ENCODE assay signal across 26 mouse cellular contexts in the genomic region with DNA sequence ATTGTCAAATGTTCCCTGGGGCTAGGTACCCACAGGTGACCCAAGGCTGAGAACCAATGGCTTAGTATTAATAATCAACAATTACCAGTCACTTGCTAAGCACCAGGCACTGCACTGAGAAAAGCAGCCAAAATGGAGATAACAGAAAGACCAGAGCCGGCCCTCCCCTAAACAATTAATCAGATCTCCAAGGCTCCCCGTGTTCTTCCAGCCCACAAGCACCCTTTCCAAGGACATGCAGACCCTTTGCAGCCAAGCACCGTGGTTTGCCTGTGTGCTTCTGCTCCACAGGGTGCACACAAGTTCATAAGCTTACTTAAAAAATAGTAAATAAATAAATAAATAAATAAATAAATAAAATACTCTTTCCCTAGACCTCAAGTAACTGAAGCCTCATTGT. TPM values are rescaled to one million over a fixed set of nuclear protein-coding genes. Genes with fewer than 3 reads are reported as not detected.
DNase-seq lines count a peak whose midpoint lies in the region; ATAC-seq lines count a peak whose summit lies in the region.
"Had no signal": no experiment of that assay in that cellular context is flagged by ENCODE, and none has a peak within 500 bp of the region (broad histone marks: within the 10 kb centered on the region; RNA-seq: fewer than 3 reads in every experiment).

No protein-coding gene starts in this region.

- H3K27me3 ChIP-seq in kidney, embryonic 16.5 days (ENCODE audit: insufficient read depth, low read length): no peaks in the 10 kb centered on the region
- H3K27me3 ChIP-seq: forebrain, embryonic 13.5 days; hindbrain, embryonic 12.5 days; liver, embryonic 13.5 days; midbrain, embryonic 13.5 days had no signal

- 0 out of 2 replicates have a peak overlapping the region, but pooled peaks have one; percentile 5 for H3K4me2 ChIP-seq in kidney, embryonic 16.5 days (replicated peaks; ENCODE audit: low read depth, low read length)
- H3K4me2 ChIP-seq: forebrain, embryonic 13.5 days; heart, embryonic 11.5 days; hindbrain, embryonic 12.5 days; liver, embryonic 13.5 days; midbrain, embryonic 13.5 days had no signal

- no peaks in the 10 kb centered on the region for H3K9me3 ChIP-seq in kidney, embryonic 16.5 days (ENCODE audit: low read length)
- H3K9me3 ChIP-seq: forebrain, embryonic 13.5 days; G1E; hindbrain, embryonic 12.5 days; liver, embryonic 13.5 days; midbrain, embryonic 13.5 days had no signal

- DNase-seq in adrenal gland, adult 2 months: peak; percentile 40
- no peak for DNase-seq in adrenal gland, postnatal 4 days (ENCODE audit: low spot score in 2 of 2)
- DNase-seq in kidney, adult 18-20 months: no peak
- peak; percentile 18 for DNase-seq in ovary, postnatal 36 days (ENCODE audit: low spot score)
- DNase-seq in ovary, postnatal 10 days (ENCODE audit: low spot score): no peak
- peak; percentile 82 for DNase-seq in testis, postnatal 14 days (ENCODE audit: low spot score)
- DNase-seq in cerebellum, adult 11-12 months: no peak
- DNase-seq: cerebellum, adult 8-10 months; cerebellum, postnatal 25 days; gastrocnemius, postnatal 14 days; heart, postnatal 36 days; kidney, adult 11 months; kidney, postnatal 14 days; liver, embryonic 13.5 days; lung, adult 2 months; lung, postnatal 10 days; thymus, postnatal 36 days had no signal

- no peak overlapping the region for H3K9ac ChIP-seq in kidney, embryonic 16.5 days (replicated peaks; ENCODE audit: low read length)
- H3K9ac ChIP-seq: forebrain, embryonic 13.5 days; hindbrain, embryonic 12.5 days; liver, embryonic 13.5 days; midbrain, embryonic 13.5 days had no signal

- peaks cover 17% of the 10 kb centered on the region for H3K4me1 ChIP-seq in kidney, embryonic 16.5 days (ENCODE audit: insufficient read depth, low read length)
- H3K4me1 ChIP-seq: forebrain, embryonic 13.5 days; hindbrain, embryonic 12.5 days; midbrain, embryonic 13.5 days had no signal

- H3K27ac ChIP-seq in kidney, embryonic 16.5 days (ENCODE audit: low read length): no peak overlapping the region
- H3K27ac ChIP-seq: forebrain, embryonic 13.5 days; hindbrain, embryonic 12.5 days; layer of hippocampus, adult 2 months; left cerebral cortex, adult 2 months; liver, embryonic 13.5 days; macrophage; midbrain, embryonic 13.5 days had no signal

- no peak for ATAC-seq in kidney, embryonic 16.5 days (ENCODE audit: low FRiP score, low TSS enrichment)
- ATAC-seq: forebrain, embryonic 13.5 days; midbrain, embryonic 13.5 days had no signal

- H3K36me3 ChIP-seq in kidney, embryonic 16.5 days (ENCODE audit: insufficient read depth, low read length): no peaks in the 10 kb centered on the region
- H3K36me3 ChIP-seq: G1E; hindbrain, embryonic 12.5 days; liver, embryonic 13.5 days; midbrain, embryonic 13.5 days had no signal

- 62% methylated on average over 3 of the region's 3 CpGs for WGBS in kidney, embryonic 16.5 days

- H3K4me3 ChIP-seq in kidney, embryonic 16.5 days (ENCODE audit: low read length): no peak overlapping the region
- H3K4me3 ChIP-seq: forebrain, embryonic 13.5 days; hindbrain, embryonic 12.5 days; layer of hippocampus, adult 2 months; left cerebral cortex, adult 2 months; liver, embryonic 13.5 days; midbrain, embryonic 13.5 days had no signal

RNA-seq across cellular contexts. Expression of a gene that starts 20.2 kb away (rescaled TPM):
- 10 to 100 TPM; 31.0 to 50.1 TPM for total RNA-seq in adrenal gland, adult 2 months (2021)
- 2.7 and 3.7 TPM in 2 replicates for polyA plus RNA-seq in adrenal gland, adult 2 months (2012; rRNA removed)
- total RNA-seq in adrenal gland, postnatal 4 days (2021): 10 to 100 TPM; 46.7 to 48.9 TPM
- 18.3 and 21.0 TPM in 2 replicates for polyA plus RNA-seq in kidney, embryonic 16.5 days (2015; fragmentation: Nextera tagmentation; extraction: Ambion mirVana)

Comparison
In these comparisons a context has a peak if more than half of its experiments do, and no peak if none do; other contexts are left out.
1. DNase-seq: peak in adrenal gland, adult 2 months (single experiment), ovary, postnatal 36 days (single experiment) and testis, postnatal 14 days (single experiment); none in adrenal gland, postnatal 4 days (0 of 2), kidney, adult 18-20 months (single experiment), ovary, postnatal 10 days (single experiment) and cerebellum, adult 11-12 months (single experiment).